Mouse (Mus musculus): ENCODE results near the gene Mgll. TPM values are rescaled to one million over a fixed set of nuclear protein-coding genes. Genes with fewer than 3 reads are reported as not detected.

Mgll gene
- polyA plus RNA-seq, 1 experiment from 2014 or later, result 8.6 TPM

- DNase-seq (ENCODE audit: low spot score) (no peak), ATAC-seq (ENCODE audit: insufficient read depth, low FRiP score, low TSS enrichment) (no peak)
- Histone ChIP-seq H3K4me1 (ENCODE audit: control insufficient read depth, insufficient read depth, low read length) (no peaks in the 10 kb centered on the region), H3K9ac (ENCODE audit: low read length) (no peak overlapping the region), H3K9me3 (ENCODE audit: control insufficient read depth, low read length) (no peaks in the 10 kb centered on the region), H3K4me2 (ENCODE audit: low read depth) (no peak overlapping the region), H3K27ac (ENCODE audit: low read depth, low read length) (no peak overlapping the region), H3K36me3 (ENCODE audit: control insufficient read depth, insufficient read depth, low read length) (no peaks in the 10 kb centered on the region), H3K4me3 (ENCODE audit: low read depth, low read length) (no peak overlapping the region), H3K27me3 (ENCODE audit: control insufficient read depth, insufficient read depth, low read length) (no peaks in the 10 kb centered on the region)
- 87% methylated on average over 4 of the region's 4 CpGs for WGBS
Observed at GRCm38 (mm10) chr6:88714200-88714674, 10.0 kb upstream of the Mgll start.

DNA sequence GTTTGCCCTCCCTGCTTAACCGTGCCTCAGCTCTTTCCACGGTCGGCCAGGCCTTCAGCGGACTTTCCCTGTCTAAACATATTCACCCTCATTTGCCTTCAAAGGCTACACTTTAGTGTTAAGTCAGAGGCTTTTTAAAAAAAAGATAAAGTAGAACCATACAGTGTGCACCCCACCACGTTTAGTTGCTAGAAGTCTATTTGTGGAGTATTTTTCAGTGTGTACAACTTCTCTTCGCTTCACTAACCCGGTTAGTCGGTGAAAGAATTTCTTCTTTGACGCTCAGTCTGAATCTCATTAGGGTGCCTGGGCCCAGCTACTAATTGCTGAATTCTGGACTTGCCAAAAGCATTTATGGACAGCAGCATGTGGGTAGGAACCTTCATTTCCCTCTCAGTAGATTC is 8.8 kb upstream of the Mgll start:
- Histone ChIP-seq H3K9ac (ENCODE audit: low read length) (no peak overlapping the region), H3K4me3 (ENCODE audit: low read depth, low read length) (no peak overlapping the region), H3K4me2 (ENCODE audit: low read depth) (no peak overlapping the region), H3K27ac (ENCODE audit: low read depth, low read length) (no peak overlapping the region), H3K36me3 (ENCODE audit: control insufficient read depth, insufficient read depth, low read length) (no peaks in the 10 kb centered on the region), H3K9me3 (ENCODE audit: control insufficient read depth, low read length) (no peaks in the 10 kb centered on the region), H3K27me3 (ENCODE audit: control insufficient read depth, insufficient read depth, low read length) (no peaks in the 10 kb centered on the region), H3K4me1 (ENCODE audit: control insufficient read depth, insufficient read depth, low read length) (no peaks in the 10 kb centered on the region)
- 79% methylated on average over 9 of the region's 9 CpGs for WGBS
- DNase-seq (ENCODE audit: low spot score) (no peak), ATAC-seq (ENCODE audit: insufficient read depth, low FRiP score, low TSS enrichment) (no peak)

DNA sequence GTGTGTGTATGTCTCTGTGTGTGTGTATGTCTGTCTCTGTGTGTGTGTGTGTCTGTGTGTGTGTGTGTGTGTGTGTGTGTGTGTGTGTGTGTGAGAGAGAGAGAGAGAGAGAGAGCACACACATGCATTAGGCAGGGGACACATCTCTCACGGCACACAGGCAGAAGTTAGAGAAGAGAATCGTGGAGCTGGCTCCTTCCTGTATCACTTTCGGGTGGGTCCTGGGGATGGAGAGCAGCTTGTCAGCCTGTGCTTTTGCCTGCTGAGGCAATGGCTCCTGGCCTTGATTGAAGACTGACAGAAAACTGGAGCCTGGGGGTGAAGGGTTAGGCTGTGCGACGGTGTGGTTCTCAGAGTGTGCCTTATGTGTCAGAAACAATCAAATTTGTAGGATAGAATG is 8.2 kb upstream of the Mgll start:
- H3K9me3 ChIP-seq (ENCODE audit: control insufficient read depth, low read length), result no peaks in the 10 kb centered on the region
- H3K27me3 ChIP-seq (ENCODE audit: control insufficient read depth, insufficient read depth, low read length), result no peaks in the 10 kb centered on the region
- no peak overlapping the region for H3K9ac ChIP-seq (ENCODE audit: low read length)
- H3K4me3 ChIP-seq (ENCODE audit: low read depth, low read length), result no peak overlapping the region
- H3K27ac ChIP-seq (ENCODE audit: low read depth, low read length), result no peak overlapping the region
- DNase-seq (ENCODE audit: low spot score) (no peak), ATAC-seq (ENCODE audit: insufficient read depth, low FRiP score, low TSS enrichment) (no peak)
- 79% methylated on average over 5 of the region's 5 CpGs for WGBS
- no peaks in the 10 kb centered on the region for H3K4me1 ChIP-seq (ENCODE audit: control insufficient read depth, insufficient read depth, low read length)
- no peaks in the 10 kb centered on the region for H3K36me3 ChIP-seq (ENCODE audit: control insufficient read depth, insufficient read depth, low read length)
- no peak overlapping the region for H3K4me2 ChIP-seq (ENCODE audit: low read depth)

DNA sequence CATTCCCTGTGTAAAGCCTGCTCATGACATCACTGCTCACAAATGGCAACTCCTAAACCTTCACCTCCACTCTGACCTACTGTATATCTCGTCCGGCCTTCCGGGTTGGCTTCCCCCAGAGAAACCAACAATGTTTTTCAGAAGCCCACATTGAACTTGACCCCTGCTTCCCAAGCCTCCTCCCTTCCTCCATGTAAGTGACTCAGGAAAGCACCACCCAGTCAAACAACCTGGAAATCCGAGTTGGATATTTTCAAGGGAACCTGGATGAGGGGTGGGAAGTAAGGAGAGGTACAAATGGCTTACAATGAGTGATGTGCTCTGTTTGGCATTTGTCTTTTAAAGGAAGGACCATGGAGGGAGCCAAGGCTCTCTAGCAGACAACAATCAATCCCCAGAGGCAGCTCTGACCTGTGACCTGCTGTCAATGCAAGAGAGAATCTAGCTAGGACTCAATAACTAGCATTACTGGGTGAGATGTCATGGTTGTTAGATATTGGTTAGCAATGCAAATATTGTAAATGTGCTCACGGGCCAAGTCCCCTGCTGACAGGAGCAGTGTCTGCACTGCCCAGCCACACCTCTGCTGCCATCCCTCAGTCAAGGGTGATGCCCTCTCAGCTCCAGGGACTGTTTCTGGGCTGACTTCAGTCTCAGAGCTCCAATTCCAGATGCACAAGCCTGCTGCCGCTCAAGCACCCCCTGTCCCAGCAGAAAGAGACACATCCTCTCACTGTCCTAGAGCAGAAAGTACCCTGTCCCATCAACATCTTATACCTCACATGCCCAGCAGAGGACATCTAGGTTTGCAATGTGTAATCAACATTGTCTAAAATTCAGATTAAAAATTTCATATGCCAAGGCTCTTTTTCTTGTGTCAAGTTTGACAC is 6.8 kb upstream of the Mgll start:
- Histone ChIP-seq H3K36me3 (ENCODE audit: control insufficient read depth, insufficient read depth, low read length) (no peaks in the 10 kb centered on the region), H3K9me3 (ENCODE audit: control insufficient read depth, low read length) (no peaks in the 10 kb centered on the region), H3K27me3 (ENCODE audit: control insufficient read depth, insufficient read depth, low read length) (no peaks in the 10 kb centered on the region), H3K4me1 (ENCODE audit: control insufficient read depth, insufficient read depth, low read length) (no peaks in the 10 kb centered on the region), H3K4me2 (ENCODE audit: low read depth) (no peak overlapping the region), H3K4me3 (ENCODE audit: low read depth, low read length) (no peak overlapping the region), H3K9ac (ENCODE audit: low read length) (no peak overlapping the region), H3K27ac (ENCODE audit: low read depth, low read length) (no peak overlapping the region)
- DNase-seq (ENCODE audit: low spot score) (no peak), ATAC-seq (ENCODE audit: insufficient read depth, low FRiP score, low TSS enrichment) (no peak)
- WGBS, result 61% methylated on average over 6 of the region's 6 CpGs

- no peaks in the 10 kb centered on the region for H3K4me1 ChIP-seq (ENCODE audit: control insufficient read depth, insufficient read depth, low read length)
- no peak for ATAC-seq (ENCODE audit: insufficient read depth, low FRiP score, low TSS enrichment)
- H3K36me3 ChIP-seq (ENCODE audit: control insufficient read depth, insufficient read depth, low read length), result no peaks in the 10 kb centered on the region
- H3K9me3 ChIP-seq (ENCODE audit: control insufficient read depth, low read length), result no peaks in the 10 kb centered on the region
- H3K27me3 ChIP-seq (ENCODE audit: control insufficient read depth, insufficient read depth, low read length), result no peaks in the 10 kb centered on the region
- no peak overlapping the region for H3K4me2 ChIP-seq (ENCODE audit: low read depth)
- no peak overlapping the region for H3K4me3 ChIP-seq (ENCODE audit: low read depth, low read length)
- no peak overlapping the region for H3K27ac ChIP-seq (ENCODE audit: low read depth, low read length)
- H3K9ac ChIP-seq (ENCODE audit: low read length), result no peak overlapping the region
- no peak for DNase-seq (ENCODE audit: low spot score)
- 90% methylated on average over 7 of the region's 7 CpGs for WGBS
Observed at GRCm38 (mm10) chr6:88718033-88718725, 6.0 kb upstream of the Mgll start.

- Histone ChIP-seq H3K9ac (ENCODE audit: low read length) (no peak overlapping the region), H3K27me3 (ENCODE audit: control insufficient read depth, insufficient read depth, low read length) (0 out of 2 replicates have a peak, but pooled peaks cover 4% of the 10 kb centered on the region), H3K36me3 (ENCODE audit: control insufficient read depth, insufficient read depth, low read length) (no peaks in the 10 kb centered on the region), H3K4me1 (ENCODE audit: control insufficient read depth, insufficient read depth, low read length) (0 out of 2 replicates have a peak, but pooled peaks cover 3% of the 10 kb centered on the region), H3K27ac (ENCODE audit: low read depth, low read length) (no peak overlapping the region), H3K9me3 (ENCODE audit: control insufficient read depth, low read length) (no peaks in the 10 kb centered on the region), H3K4me2 (ENCODE audit: low read depth) (no peak overlapping the region), H3K4me3 (ENCODE audit: low read depth, low read length) (no peak overlapping the region)
- DNase-seq (ENCODE audit: low spot score) (no peak), ATAC-seq (ENCODE audit: insufficient read depth, low FRiP score, low TSS enrichment) (no peak)
- 82% methylated on average over 3 of the region's 3 CpGs for WGBS
Observed at GRCm38 (mm10) chr6:88721059-88721458, 3.2 kb upstream of the Mgll start.

GRCm38 (mm10) chr6:88722906-88723305 is 1.3 kb upstream of the Mgll start:
- WGBS, result 94% methylated on average over 2 of the region's 2 CpGs
- Histone ChIP-seq H3K4me1 (ENCODE audit: control insufficient read depth, insufficient read depth, low read length) (0 out of 2 replicates have a peak, but pooled peaks cover 3% of the 10 kb centered on the region), H3K36me3 (ENCODE audit: control insufficient read depth, insufficient read depth, low read length) (no peaks in the 10 kb centered on the region), H3K27ac (ENCODE audit: low read depth, low read length) (no peak overlapping the region), H3K4me2 (ENCODE audit: low read depth) (no peak overlapping the region), H3K27me3 (ENCODE audit: control insufficient read depth, insufficient read depth, low read length) (0 out of 2 replicates have a peak, but pooled peaks cover 7% of the 10 kb centered on the region), H3K9ac (ENCODE audit: low read length) (no peak overlapping the region), H3K4me3 (ENCODE audit: low read depth, low read length) (no peak overlapping the region), H3K9me3 (ENCODE audit: control insufficient read depth, low read length) (no peaks in the 10 kb centered on the region)
- ATAC-seq (ENCODE audit: insufficient read depth, low FRiP score, low TSS enrichment), result no peak
- DNase-seq (ENCODE audit: low spot score), result no peak

DNA sequence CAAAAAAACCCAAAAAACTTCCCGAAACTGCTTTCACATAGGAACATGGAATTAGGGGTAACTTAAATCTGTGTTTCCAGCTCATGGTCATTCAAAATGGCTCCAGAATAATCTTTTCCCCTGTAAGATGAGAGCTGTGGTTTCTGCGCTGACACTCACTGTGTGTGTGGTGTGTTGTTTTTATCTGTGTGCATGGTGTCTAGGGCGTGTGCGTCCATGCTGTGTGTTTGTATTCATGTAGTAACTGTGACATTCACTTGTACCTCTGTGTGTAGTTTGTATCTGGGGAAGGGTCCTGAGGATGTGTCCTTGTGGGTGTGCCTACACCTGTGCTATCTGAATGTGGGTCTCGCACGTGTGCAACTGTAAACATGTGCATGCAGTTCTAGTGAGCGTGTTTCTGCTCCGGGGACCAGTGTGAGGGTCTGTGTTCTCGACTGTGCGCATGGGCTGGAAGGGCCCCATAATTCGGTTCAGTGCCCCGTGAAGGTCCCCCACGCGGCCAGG is 353 bp upstream of the Mgll start:
- peak overlapping the region; percentile 53 for H3K4me3 ChIP-seq (ENCODE audit: low read depth, low read length)
- peak overlapping the region; percentile 54 for H3K9ac ChIP-seq (ENCODE audit: low read length)
- DNase-seq (ENCODE audit: low spot score) (no peak), ATAC-seq (ENCODE audit: insufficient read depth, low FRiP score, low TSS enrichment) (peak; percentile 35; the same call in 1 of the 2 replicates)
- peak overlapping the region; percentile 76 for H3K4me2 ChIP-seq (ENCODE audit: low read depth)
- H3K4me1 ChIP-seq (ENCODE audit: control insufficient read depth, insufficient read depth, low read length), result 0 out of 2 replicates have a peak, but pooled peaks cover 3% of the 10 kb centered on the region
- 0 out of 2 replicates have a peak, but pooled peaks cover 7% of the 10 kb centered on the region for H3K27me3 ChIP-seq (ENCODE audit: control insufficient read depth, insufficient read depth, low read length)
- H3K9me3 ChIP-seq (ENCODE audit: control insufficient read depth, low read length), result no peaks in the 10 kb centered on the region
- H3K27ac ChIP-seq (ENCODE audit: low read depth, low read length), result no peak overlapping the region
- H3K36me3 ChIP-seq (ENCODE audit: control insufficient read depth, insufficient read depth, low read length), result no peaks in the 10 kb centered on the region
- WGBS, result 41% methylated on average over 14 of the region's 14 CpGs
